In genomic region chr2:37359908-37360307, GRCm38 (mm10) we compare ENCODE assay signal across 9 mouse cellular contexts. TPM values are rescaled to one million over a fixed set of nuclear protein-coding genes. Genes with fewer than 3 reads are reported as not detected.
A peak's percentile ranks its signal among the peaks of the same experiment; 100 is the strongest.
DNase-seq lines count a peak whose midpoint lies in the region; ATAC-seq and TF ChIP-seq lines count a peak whose summit lies in the region.
"Had no signal": no experiment of that assay in that cellular context is flagged by ENCODE, and none has a peak within 500 bp of the region (broad histone marks: within the 10 kb centered on the region; RNA-seq: fewer than 3 reads in every experiment).

No protein-coding gene starts in this region.

- no peak overlapping the region for H3K27ac ChIP-seq in cerebellum, adult 2 months (ENCODE audit: insufficient read depth, low read length)
- no peak overlapping the region for H3K27ac ChIP-seq in kidney, embryonic 16.5 days (ENCODE audit: low read length)
- H3K27ac ChIP-seq in liver, embryonic 16.5 days (ENCODE audit: low read length): no peak overlapping the region

- peak; percentile 17 to 24 for DNase-seq in cerebellum, adult 2 months
- no peak for DNase-seq in cerebellum, postnatal 4 days (ENCODE audit: low spot score in 2 of 2)
- DNase-seq in kidney, postnatal 36 days: no peak
- peak; percentile 10 to 29 for DNase-seq in cerebellum, postnatal 10 days
- no peak for DNase-seq in spleen, postnatal 36 days (ENCODE audit: low spot score in 2 of 2)
- DNase-seq in gastrocnemius, postnatal 4 days (ENCODE audit: low spot score in 2 of 2): no peak
- DNase-seq: gastrocnemius, postnatal 36 days had no signal

- H3K4me1 ChIP-seq in cerebellum, adult 2 months (ENCODE audit: control insufficient read depth, insufficient read depth, low read length): no peaks in the 10 kb centered on the region
- peaks cover 13% of the 10 kb centered on the region for H3K4me1 ChIP-seq in kidney, embryonic 16.5 days (ENCODE audit: insufficient read depth, low read length)
- peaks cover 9% of the 10 kb centered on the region for H3K4me1 ChIP-seq in liver, embryonic 16.5 days (ENCODE audit: control insufficient read depth, low read depth, low read length)

- no peak for TF ChIP-seq POLR2A in cerebellum, adult 2 months (IDR thresholded peaks at IDR 0.05; ENCODE audit: borderline replicate concordance, insufficient read depth, low read length)

- no peak for ATAC-seq in kidney, embryonic 16.5 days (ENCODE audit: low FRiP score, low TSS enrichment)
- no peak for ATAC-seq in liver, embryonic 16.5 days (ENCODE audit: low read depth)

- H3K4me2 ChIP-seq in kidney, embryonic 16.5 days (replicated peaks; ENCODE audit: low read depth, low read length): peak overlapping the region; percentile 69
- peak overlapping the region; percentile 87 for H3K4me2 ChIP-seq in liver, embryonic 16.5 days (ENCODE audit: low read depth, low read length)

- no peak overlapping the region for H3K9ac ChIP-seq in kidney, embryonic 16.5 days (replicated peaks; ENCODE audit: low read length)
- H3K9ac ChIP-seq in liver, embryonic 16.5 days (ENCODE audit: low read depth, low read length): no peak overlapping the region

- peaks cover 18% of the 10 kb centered on the region for H3K36me3 ChIP-seq in kidney, embryonic 16.5 days (ENCODE audit: insufficient read depth, low read length)
- peaks cover 6% of the 10 kb centered on the region; the same call in 1 of the 2 replicates for H3K36me3 ChIP-seq in liver, embryonic 16.5 days (ENCODE audit: control insufficient read depth, insufficient read depth)

- 87% methylated on average over 2 of the region's 2 CpGs for WGBS in cerebellum, adult 2 months
- WGBS in kidney, embryonic 16.5 days: 89% methylated on average over 2 of the region's 2 CpGs
- WGBS in liver, embryonic 16.5 days (ENCODE audit: insufficient replicate concordance): 87% methylated on average over 2 of the region's 2 CpGs

- no peaks in the 10 kb centered on the region for H3K27me3 ChIP-seq in cerebellum, adult 2 months (ENCODE audit: control insufficient read depth, insufficient read depth, low read length)
- no peaks in the 10 kb centered on the region for H3K27me3 ChIP-seq in kidney, embryonic 16.5 days (ENCODE audit: insufficient read depth, low read length)
- H3K27me3 ChIP-seq in liver, embryonic 16.5 days (ENCODE audit: control insufficient read depth, insufficient read depth, low read depth, low read length): no peaks in the 10 kb centered on the region

- no peak for TF ChIP-seq CTCF in cerebellum, adult 2 months (IDR thresholded peaks at IDR 0.05; ENCODE audit: borderline replicate concordance, insufficient read depth, low read depth, low read length)

- H3K4me3 ChIP-seq in cerebellum, adult 2 months (replicated peaks; ENCODE audit: insufficient read depth, low read depth, low read length): no peak overlapping the region
- no peak overlapping the region for H3K4me3 ChIP-seq in kidney, embryonic 16.5 days (ENCODE audit: low read length)
- H3K4me3 ChIP-seq in liver, embryonic 16.5 days (ENCODE audit: low read depth, low read length): no peak overlapping the region

- H3K9me3 ChIP-seq in kidney, embryonic 16.5 days (ENCODE audit: low read length): no peaks in the 10 kb centered on the region
- no peaks in the 10 kb centered on the region for H3K9me3 ChIP-seq in liver, embryonic 16.5 days (replicated peaks; ENCODE audit: control insufficient read depth, low read length)

RNA-seq across cellular contexts. Expression of gene Pdcl, which starts 0.8 kb away (rescaled TPM):
- polyA plus RNA-seq in cerebellum, adult 2 months (2012; rRNA removed): 31.0 and 33.7 TPM in 2 replicates
- polyA plus RNA-seq in kidney, embryonic 16.5 days (2015; fragmentation: Nextera tagmentation; extraction: Ambion mirVana): 47.0 and 50.6 TPM in 2 replicates
- 10.2 and 11.2 TPM in 2 replicates for polyA plus RNA-seq in liver, embryonic 16.5 days (2015; fragmentation: Nextera tagmentation; extraction: Ambion mirVana)
- 10 to 100 TPM; 31.9 to 36.6 TPM for total RNA-seq in gastrocnemius, postnatal 4 days (2021)

RNA-seq across cellular contexts. Expression of gene Olfr368, which starts 33.6 kb away (rescaled TPM):
- not detected in 2 replicates for polyA plus RNA-seq in cerebellum, adult 2 months (2012; rRNA removed)
- polyA plus RNA-seq in kidney, embryonic 16.5 days (2015; fragmentation: Nextera tagmentation; extraction: Ambion mirVana): not detected in 2 replicates
- polyA plus RNA-seq in liver, embryonic 16.5 days (2015; fragmentation: Nextera tagmentation; extraction: Ambion mirVana): not detected in 2 replicates
- not detected for total RNA-seq in gastrocnemius, postnatal 4 days (2021)
- total RNA-seq: gastrocnemius, postnatal 36 days had no signal

Comparison
In these comparisons a context has a peak if more than half of its experiments do, and no peak if none do; other contexts are left out.
1. DNase-seq: peak in cerebellum, adult 2 months (2 of 2) and cerebellum, postnatal 10 days (2 of 2); none in cerebellum, postnatal 4 days (0 of 2), kidney, postnatal 36 days (0 of 2), spleen, postnatal 36 days (0 of 2) and gastrocnemius, postnatal 4 days (0 of 2).